Mouse (Mus musculus): ENCODE data around the gene Prima1.

Prima1 gene

GRCm38 (mm10) chr12:103242083-103242581 is at the start of gene Prima1:
Gene Prima1 (minus strand): TSS chr12:103242150.
- DNase-seq (ENCODE audit: low spot score), result no peak

- DNase-seq (ENCODE audit: low spot score), result no peak
Measured at GRCm38 (mm10) chr12:103287276-103287675, 45.3 kb upstream of the Prima1 start.

GRCm38 (mm10) chr12:103283411-103283810 is 41.5 kb upstream of the Prima1 start:
- no peak for DNase-seq (ENCODE audit: low spot score)

GRCm38 (mm10) chr12:103282936-103283335 is 41.0 kb upstream of the Prima1 start:
- no peak for DNase-seq (ENCODE audit: low spot score)

- no peak for DNase-seq (ENCODE audit: low spot score)
Measured at GRCm38 (mm10) chr12:103281912-103282311, 40.0 kb upstream of the Prima1 start.

GRCm38 (mm10) chr12:103281491-103281890 is 39.5 kb upstream of the Prima1 start:
- no peak for DNase-seq (ENCODE audit: low spot score)

GRCm38 (mm10) chr12:103276422-103276821 is 34.5 kb upstream of the Prima1 start:
- no peak for DNase-seq (ENCODE audit: low spot score)

- DNase-seq (ENCODE audit: low spot score), result no peak
Measured at GRCm38 (mm10) chr12:103273732-103274131, 31.8 kb upstream of the Prima1 start.

GRCm38 (mm10) chr12:103273051-103273450 is 31.1 kb upstream of the Prima1 start:
- DNase-seq (ENCODE audit: low spot score), result no peak

- no peak for DNase-seq (ENCODE audit: low spot score)
Measured at GRCm38 (mm10) chr12:103272176-103272575, 30.2 kb upstream of the Prima1 start.

- no peak for DNase-seq (ENCODE audit: low spot score)
Measured at GRCm38 (mm10) chr12:103266605-103267004, 24.7 kb upstream of the Prima1 start.

- DNase-seq (ENCODE audit: low spot score), result no peak
Measured at GRCm38 (mm10) chr12:103262017-103262865, 20.3 kb upstream of the Prima1 start.

GRCm38 (mm10) chr12:103252901-103253434 is 11.0 kb upstream of the Prima1 start:
- no peak for DNase-seq (ENCODE audit: low spot score)

GRCm38 (mm10) chr12:103251151-103251550 is 9.2 kb upstream of the Prima1 start:
- no peak for DNase-seq (ENCODE audit: low spot score)

- no peak for DNase-seq (ENCODE audit: low spot score)
Measured at GRCm38 (mm10) chr12:103250333-103250732, 8.4 kb upstream of the Prima1 start.

GRCm38 (mm10) chr12:103243041-103243440 is 1.1 kb upstream of the Prima1 start:
- DNase-seq (ENCODE audit: low spot score), result no peak

- DNase-seq (ENCODE audit: low spot score), result no peak
Measured at GRCm38 (mm10) chr12:103242591-103243025, 658 bp upstream of the Prima1 start.

- no peak for DNase-seq (ENCODE audit: low spot score)
Measured at GRCm38 (mm10) chr12:103241311-103242082, 453 bp downstream of the Prima1 start.

GRCm38 (mm10) chr12:103238924-103239460 is 3.0 kb downstream of the Prima1 start:
- no peak for DNase-seq (ENCODE audit: low spot score)

- DNase-seq (ENCODE audit: low spot score), result no peak
Measured at GRCm38 (mm10) chr12:103235856-103236255, 6.1 kb downstream of the Prima1 start.

- no peak for DNase-seq (ENCODE audit: low spot score)
Measured at GRCm38 (mm10) chr12:103235251-103235650, 6.7 kb downstream of the Prima1 start.

- no peak for DNase-seq (ENCODE audit: low spot score)
Measured at GRCm38 (mm10) chr12:103229058-103229457, 12.9 kb downstream of the Prima1 start.

All from urinary bladder, postnatal 10 days (tissue).